Mouse (Mus musculus): ENCODE data around the gene 4833439L19Rik.

Gene 4833439L19Rik

DNA sequence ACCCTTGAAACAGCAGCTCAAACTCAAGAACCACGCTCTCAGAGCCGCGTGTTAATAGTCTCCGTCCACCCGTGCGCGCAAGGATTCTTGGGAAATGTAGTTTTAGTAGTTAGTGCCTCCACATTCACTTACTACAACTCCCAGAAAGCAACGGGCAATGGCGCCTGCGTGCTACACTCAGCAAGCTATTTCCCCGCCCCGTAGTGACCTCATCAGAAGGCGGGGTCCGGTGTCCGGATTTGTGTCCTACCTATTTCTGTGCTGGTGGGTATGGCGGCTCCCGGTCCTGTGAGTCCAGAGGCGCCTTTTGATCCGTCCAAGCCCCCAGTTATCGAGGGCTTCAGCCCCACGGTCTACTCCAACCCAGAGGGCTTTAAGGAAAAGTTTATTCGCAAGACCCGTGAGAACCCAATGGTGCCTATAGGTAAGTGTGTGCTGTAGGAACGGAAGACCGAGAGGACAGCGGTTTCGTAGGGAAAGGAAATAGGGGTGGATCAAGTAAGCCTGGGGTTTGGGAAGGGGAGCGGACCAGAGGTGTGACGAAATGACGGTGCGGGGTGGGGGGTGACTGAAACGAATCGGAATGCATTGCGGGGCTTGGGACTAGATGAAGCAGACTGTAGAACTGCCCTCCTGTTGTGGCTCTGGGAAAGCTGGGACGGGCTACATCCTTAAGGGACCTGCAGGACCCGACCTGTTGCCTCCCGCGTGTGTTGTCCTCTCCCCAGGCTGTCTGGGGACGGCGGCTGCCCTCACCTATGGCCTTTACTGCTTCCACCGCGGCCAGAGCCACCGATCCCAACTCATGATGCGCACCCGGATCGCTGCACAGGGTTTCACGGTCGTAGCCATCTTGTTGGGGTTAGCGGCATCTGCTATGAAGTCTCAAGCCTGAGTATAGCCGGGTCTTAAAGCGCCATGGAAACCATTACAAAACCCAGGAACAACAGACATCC is 25.0 kb upstream of the 4833439L19Rik start, which contains the start of the genes Nop16 and Higd2a:
TSS of gene Nop16 (minus strand) at position 95 of the 956 bp plus-strand sequence.
TSS of gene Higd2a (plus strand) at position 212 of the 956 bp plus-strand sequence.
- no peak for TF ChIP-seq GATA4 (IDR thresholded peaks at IDR 0.05; ENCODE audit: insufficient replicate concordance, low read length)

- TF ChIP-seq GATA4 (IDR thresholded peaks at IDR 0.05; ENCODE audit: insufficient replicate concordance, low read length) = no peak
Measured at GRCm38 (mm10) chr13:54589414-54589995, 24.3 kb upstream of the 4833439L19Rik start.

DNA sequence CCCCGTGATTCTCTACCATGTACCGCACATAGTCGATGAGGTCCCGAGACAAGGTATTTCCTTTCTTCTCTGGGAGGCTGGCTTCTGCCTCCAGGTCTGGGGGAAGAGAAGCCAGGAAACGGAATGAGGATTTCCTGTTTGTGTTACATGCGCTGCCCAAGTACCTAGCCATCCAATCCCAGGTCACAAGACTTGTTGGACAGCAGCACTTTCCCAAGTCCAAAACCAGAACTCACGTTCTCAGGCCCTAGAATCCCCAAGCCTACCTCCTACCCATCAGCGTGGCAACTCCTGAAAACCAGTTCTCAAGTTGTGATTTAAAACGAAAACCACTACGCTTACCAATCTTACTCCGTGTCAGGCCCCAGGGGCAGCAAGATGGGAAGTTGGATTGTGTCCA is 20.6 kb upstream of the 4833439L19Rik start:
- no peak for TF ChIP-seq GATA4 (IDR thresholded peaks at IDR 0.05; ENCODE audit: insufficient replicate concordance, low read length)

DNA sequence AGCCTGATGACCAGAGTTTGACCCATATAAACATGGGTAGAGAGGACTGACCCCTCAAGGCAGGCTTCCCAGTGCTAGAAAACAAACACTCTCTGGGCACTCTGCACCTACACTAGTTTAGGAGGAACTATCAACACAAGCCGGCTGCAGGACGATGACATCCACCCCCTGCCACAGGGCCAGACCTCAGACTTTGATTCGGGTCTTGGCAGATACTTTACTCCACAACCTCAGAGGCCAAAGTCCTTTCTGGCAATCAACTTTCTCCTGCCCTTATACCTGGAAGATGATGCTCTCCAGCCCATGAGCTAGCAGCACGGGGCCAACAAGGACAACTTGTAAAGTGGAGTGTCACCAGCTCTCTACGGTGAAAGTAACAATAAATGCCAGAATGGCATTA is 17.6 kb upstream of the 4833439L19Rik start:
- TF ChIP-seq GATA4 (IDR thresholded peaks at IDR 0.05; ENCODE audit: insufficient replicate concordance, low read length) = no peak

GRCm38 (mm10) chr13:54582126-54582525 is 16.9 kb upstream of the 4833439L19Rik start:
- no peak for TF ChIP-seq GATA4 (IDR thresholded peaks at IDR 0.05; ENCODE audit: insufficient replicate concordance, low read length)

- no peak for TF ChIP-seq GATA4 (IDR thresholded peaks at IDR 0.05; ENCODE audit: insufficient replicate concordance, low read length)
Measured at GRCm38 (mm10) chr13:54581385-54581784, 16.1 kb upstream of the 4833439L19Rik start.

DNA sequence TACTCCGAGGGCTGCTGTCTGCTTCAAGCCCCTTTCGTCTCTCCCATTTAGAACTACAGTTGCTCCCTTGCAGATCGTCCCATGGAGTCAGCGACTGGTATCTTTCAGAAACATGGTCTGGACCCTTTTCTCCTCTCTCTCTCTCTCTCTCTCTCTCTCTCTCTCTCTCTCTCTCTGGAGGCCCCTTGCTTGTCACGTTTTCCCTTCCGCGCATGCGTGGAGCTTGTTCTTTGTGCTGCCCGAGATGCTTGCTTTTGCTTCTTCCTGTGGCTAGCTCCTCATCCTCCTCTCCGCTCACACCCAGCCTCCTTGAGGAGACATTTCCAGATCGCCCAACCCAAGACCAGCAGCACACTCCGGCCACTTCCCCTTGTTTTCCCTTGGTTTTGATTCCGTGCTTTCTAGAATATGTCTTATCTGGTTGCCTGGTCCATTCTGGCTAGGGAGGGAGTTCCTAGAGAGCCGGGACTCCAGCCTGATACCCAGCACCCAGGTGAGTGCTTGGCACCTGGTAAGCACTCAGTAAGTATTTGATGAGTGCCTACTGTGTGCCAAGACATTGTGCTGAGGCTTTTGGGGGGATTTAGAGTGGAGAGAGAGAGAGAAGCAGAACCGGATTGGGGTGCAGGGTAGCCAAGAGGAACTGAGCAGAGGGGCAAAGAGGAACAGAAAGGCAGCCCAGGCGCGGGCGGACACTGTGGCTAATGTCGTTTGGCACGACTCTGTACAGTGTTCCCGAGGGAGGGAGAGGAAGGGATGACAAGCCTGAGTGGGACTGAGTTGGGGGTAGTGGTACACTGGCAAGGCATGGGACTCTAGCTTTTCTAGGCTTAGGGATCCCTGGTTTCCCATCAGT is 12.6 kb upstream of the 4833439L19Rik start:
- no peak for TF ChIP-seq GATA4 (IDR thresholded peaks at IDR 0.05; ENCODE audit: insufficient replicate concordance, low read length)

DNA sequence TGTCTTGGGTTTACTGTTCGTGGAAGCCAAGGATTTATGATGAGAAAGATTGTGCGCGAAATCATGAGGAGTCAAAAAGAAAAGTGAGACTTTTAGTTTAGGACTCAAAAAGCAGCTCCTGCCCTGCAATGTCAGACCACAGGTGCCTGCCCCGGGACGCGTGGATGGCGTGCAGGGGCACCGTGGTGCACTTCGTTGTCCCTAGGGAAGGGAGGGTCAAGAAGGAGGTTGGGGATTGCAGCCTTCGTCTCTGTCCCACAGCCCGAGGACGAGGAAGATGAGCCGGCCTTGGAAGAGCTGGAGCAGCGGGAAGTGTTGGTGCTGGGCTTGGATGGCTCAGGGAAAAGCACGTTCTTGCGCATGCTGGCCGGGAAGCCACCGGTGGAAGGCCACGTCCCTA is 10.3 kb upstream of the 4833439L19Rik start:
- no peak for TF ChIP-seq GATA4 (IDR thresholded peaks at IDR 0.05; ENCODE audit: insufficient replicate concordance, low read length)

DNA sequence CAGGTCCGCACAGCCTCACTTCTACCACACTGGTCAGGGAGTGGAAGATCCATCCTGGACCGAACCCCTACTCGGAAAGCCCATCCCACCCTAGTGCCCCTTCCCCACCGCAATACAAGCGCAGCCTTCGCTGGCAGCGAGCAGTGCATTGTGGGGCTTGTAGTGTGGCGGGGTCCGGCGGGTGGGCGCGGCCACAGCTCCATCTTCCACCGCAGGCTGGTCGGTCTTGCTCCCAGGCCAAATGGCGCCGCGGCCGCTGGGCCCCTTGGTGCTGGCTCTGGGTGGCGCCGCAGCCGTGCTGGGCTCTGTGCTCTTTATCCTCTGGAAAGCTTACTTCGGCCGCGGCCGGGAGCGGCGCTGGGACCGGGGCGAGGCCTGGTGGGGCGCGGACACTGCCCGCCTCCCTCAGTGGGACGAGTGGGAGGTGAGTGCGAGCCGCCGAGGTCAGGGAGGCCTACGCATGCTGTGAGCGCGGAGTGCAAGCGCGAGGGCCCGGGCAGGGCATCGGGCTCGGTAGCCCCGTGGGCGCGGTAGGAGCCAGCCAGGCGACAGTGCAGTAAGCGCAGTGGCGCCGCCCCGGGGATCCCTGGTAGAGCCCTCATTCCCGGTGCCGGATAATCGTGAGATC is 9.7 kb upstream of the 4833439L19Rik start, which contains the start of gene Arl10:
TSS of gene Arl10 (plus strand) at position 162 of the 628 bp plus-strand sequence.
- TF ChIP-seq GATA4 (IDR thresholded peaks at IDR 0.05; ENCODE audit: insufficient replicate concordance, low read length) = no peak

DNA sequence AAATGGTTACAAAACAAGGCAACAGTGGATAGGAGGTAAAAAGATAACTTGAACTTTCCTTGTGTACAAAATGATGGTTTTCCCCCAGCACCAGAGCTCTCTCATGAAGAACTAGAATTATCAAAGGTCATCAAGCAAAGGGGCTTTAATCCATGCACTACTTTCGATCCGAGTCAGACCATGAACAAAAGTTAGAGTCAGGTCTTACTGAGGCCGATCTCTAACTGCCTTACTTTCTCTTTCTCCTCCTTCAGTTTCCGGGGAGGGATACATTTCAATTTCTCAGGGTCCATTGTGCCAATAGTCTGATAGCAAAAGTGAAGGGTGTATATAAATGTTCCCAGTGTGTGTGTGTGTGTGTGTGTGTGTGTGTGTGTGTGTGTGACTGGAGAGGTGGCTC is 7.4 kb upstream of the 4833439L19Rik start:
- TF ChIP-seq GATA4 (IDR thresholded peaks at IDR 0.05; ENCODE audit: insufficient replicate concordance, low read length) = no peak

DNA sequence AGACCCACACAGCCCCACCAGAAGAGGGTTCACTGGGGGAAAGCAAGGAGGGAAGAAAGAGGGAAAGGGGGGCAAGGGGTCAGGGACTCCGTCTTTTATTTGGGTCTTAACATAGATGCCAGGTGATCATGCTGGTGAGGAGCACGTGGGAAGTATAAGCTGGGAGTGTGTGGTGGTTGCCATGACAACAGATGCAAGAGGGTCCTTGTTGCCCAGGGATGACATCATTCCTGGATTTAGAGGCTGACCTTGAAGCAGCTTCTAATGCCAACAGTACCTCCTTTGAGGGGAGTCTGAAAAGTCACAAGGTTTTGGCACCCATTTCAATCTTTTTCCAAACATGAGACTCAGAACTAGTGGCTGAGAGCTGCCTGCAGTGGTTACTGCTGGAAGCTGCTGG is 6.4 kb upstream of the 4833439L19Rik start:
- TF ChIP-seq GATA4 (IDR thresholded peaks at IDR 0.05; ENCODE audit: insufficient replicate concordance, low read length) = no peak

DNA sequence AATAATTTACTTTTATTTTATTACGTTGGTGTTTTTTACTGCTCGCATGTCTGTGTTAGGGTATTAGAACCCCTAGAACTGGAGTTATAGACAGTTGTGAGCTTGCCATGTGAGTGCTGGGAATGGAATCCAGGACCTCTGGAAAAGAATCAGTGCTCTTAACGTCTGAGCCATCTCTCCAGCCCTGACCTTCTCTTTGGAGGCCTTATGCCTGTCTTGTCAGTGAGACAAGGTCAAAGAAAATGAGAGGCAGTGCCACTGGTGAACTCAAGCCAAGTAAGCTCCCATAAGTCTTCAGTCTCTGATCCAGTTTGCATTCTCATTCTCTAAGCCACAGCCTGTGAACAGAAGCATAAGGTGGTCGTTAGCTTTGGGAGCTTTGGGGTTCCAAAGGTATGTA is 5.5 kb upstream of the 4833439L19Rik start:
- no peak for TF ChIP-seq GATA4 (IDR thresholded peaks at IDR 0.05; ENCODE audit: insufficient replicate concordance, low read length)

DNA sequence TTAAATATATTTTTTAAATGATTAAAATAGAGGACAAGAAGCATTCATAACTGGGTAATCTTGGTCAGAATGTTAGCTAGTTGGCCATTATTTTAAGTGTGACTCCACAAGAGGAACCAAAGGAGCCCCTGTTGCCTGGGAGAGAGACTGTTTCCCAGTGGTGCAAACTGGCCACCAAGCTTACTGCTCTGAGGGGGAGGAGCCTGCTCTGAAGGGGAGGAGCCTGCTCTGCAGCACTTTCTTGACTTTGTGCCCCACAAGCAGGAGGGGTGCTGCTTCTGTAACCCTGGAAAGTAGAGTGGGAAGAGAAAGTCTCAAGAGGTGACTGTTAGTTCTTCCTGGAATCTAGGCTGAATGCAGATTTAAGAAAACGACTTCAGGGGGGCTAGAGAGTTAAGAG is 4.0 kb upstream of the 4833439L19Rik start:
- TF ChIP-seq GATA4 (IDR thresholded peaks at IDR 0.05; ENCODE audit: insufficient replicate concordance, low read length) = no peak

- no peak for TF ChIP-seq GATA4 (IDR thresholded peaks at IDR 0.05; ENCODE audit: insufficient replicate concordance, low read length)
Measured at GRCm38 (mm10) chr13:54568380-54568779, 3.1 kb upstream of the 4833439L19Rik start.

Measured in liver, adult (tissue).